Mouse (Mus musculus): Measurements from ENCODE around the gene Cdk5.

Gene Cdk5

DNA sequence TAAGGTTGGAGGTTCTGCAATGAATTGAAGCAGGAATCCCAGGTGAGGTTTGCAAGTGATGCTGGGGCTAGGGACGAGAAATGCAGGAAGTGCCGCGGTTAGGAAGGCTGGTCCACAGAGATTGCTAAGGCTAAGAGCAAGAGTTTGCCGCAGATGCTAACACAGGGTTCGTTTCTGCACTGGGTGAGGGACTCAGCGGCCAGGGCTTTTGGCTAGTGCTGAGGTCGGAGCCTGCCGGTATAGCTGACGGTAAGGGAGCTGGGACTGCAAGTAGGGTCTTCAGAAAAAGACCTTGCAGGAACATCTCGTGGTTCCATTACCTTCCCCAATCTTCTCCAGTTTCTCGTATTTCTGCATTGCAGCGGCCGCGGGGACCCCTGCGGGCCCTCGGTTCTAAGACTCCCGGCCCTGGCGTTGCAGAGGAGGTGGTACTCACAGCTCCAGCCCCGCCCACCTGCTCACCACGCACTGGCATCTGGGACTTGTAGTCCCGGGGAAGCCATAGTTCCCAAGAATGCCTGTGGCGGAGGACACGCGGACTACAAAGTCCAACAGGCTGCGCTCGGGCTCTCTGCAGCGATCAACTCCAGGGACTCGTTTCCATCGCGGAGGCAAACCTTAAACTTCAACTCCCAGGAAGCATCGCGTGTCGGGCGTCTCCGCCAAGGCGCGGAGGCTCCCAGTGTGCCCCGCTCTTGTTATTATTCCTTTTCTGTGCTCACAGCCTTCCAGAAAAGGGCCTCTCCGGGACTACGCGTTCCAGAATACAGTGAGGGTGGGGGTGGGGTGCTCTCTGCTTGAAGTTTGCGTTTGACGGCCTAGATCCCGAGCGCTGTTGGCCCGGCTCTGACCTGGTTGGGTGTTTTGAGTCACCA, at the start of gene Cdk5, which contains the start of gene Slc4a2:
TSS of gene Cdk5 (minus strand) at position 402 of the 875 bp plus-strand sequence.
TSS of gene Slc4a2 (plus strand) at position 709 of the 875 bp plus-strand sequence.
- DNase-seq (ENCODE audit: low spot score), result peak; percentile 97

DNA sequence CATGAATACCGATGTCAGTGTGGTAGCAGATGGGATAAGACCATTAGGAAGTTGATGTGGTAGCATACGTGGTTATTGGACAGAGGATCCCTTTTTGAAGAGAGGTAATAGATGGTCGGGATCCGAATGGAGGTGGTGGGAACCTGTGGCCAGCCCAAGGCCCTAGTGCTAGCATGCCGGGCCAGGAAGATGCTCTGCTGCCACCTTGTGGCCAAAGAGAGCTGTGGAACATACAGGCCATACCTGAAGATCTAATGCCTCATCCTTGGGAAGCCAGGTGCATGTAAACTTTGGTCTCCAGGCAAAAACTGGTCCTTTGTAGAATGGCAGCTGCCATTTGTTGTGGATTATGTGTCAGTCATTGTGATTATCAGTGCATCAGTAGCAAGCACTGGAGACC, 47.3 kb upstream of the Cdk5 start:
- DNase-seq (ENCODE audit: low spot score), result peak; percentile 76

DNA sequence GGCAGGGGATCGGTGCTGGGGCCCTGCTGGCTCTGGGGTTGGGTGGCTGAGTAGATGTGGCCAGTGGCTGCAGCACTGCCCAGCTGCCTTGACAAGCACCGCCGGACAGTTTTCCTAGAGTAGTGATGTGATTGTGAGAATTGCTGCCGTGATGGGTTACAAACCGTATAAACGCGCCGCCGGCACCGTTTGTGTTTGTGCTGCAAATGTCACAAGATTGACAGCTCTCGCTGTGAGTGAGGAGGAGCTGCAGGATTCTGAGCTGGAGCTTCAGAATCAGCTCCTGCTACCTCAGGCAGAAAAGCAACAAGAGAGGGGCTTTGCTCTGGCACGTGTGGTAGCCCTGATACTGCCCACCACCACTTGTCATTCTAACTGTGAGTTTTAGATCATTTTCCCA, 43.4 kb upstream of the Cdk5 start:
- no peak for DNase-seq (ENCODE audit: low spot score)

DNA sequence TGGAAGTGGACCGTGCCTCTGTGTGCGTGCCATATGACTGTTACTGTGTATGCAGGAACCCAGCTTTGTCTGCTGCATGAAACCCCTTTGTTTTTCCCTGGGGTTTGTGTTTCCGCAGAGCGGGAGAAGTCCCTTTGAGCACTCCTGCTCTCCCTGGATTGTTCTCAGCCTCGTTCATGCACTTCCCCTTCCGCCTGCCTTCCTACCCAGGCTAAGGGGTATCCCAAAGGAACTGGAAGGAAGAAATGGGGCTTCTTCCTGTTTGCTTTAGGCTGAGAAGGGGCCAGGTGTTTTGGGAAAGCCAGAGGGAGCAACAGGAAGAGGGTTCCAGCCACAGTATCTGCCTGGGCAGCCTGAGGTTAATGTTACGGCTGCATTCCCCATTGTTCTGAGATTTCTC, 32.3 kb upstream of the Cdk5 start:
- DNase-seq (ENCODE audit: low spot score), result no peak

DNA sequence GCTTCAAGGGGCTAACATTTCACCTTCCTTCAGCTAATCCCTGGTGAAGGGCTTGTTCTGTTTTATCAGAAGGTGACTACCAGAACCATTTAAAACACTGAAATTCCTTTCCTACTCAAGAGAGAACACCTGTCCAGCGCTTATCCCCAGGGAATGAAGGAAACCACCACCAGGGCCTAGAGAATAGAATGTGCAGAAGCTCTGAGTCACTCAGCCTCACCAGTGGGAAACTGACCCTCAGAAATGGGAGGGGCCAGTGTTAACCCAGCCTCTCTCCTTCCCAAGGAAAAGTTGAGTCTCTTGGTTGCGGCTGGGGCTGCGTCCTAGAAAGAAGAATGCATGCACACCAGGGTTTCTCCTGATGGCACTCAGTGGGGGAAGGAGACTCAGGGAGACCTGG, 31.7 kb upstream of the Cdk5 start:
- no peak for DNase-seq (ENCODE audit: low spot score)

DNA sequence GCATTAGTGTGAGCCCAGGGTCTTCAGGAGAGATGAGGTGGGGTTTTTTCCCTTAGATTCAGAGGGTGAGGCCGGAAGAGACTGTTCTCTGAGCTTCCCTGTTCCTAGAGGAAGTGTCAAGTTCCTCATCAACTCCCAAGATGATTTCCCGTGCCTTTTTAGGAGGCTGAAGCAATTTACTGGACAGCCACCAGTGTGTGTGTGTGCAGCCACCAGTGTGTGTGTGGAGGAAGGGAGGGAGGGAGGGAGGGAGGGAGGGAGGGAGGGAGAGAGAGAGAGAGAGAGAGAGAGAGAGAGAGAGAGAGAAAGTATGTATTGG, 30.6 kb upstream of the Cdk5 start:
- no peak for DNase-seq (ENCODE audit: low spot score)

DNA sequence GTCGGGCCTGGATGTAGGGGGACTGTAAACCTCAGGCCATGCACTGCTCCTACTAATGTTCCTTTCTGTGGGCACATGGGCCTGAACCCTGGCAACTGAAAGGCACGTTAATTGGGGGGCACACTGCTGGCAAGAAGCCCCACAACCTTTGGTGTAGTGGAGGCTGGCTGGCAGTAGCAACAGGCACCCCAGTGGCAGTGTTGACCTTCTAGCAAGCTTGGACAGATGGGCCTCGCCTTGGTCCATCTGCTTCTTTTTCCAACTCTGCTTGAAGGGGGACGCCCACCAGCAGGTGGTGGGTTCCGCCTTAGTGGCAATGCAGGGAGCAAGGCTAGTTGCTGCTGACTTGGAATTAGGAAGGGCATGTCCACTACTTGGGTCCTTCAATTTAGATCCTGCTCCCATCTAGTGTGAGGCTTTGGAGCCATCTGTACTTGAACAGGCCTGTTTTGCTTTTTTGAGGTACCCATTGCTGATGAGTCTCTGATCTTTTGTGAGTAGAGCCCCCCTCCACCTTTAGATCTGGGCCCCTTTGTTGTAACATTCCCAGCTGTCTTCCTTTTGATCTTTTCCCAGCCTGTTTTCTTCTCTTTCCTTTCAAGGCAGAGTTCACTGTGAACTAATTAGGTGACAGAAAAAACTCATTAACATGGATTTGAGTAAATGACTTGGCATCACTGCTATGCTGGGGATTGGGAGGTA, 30.1 kb upstream of the Cdk5 start:
- DNase-seq (ENCODE audit: low spot score), result no peak

DNA sequence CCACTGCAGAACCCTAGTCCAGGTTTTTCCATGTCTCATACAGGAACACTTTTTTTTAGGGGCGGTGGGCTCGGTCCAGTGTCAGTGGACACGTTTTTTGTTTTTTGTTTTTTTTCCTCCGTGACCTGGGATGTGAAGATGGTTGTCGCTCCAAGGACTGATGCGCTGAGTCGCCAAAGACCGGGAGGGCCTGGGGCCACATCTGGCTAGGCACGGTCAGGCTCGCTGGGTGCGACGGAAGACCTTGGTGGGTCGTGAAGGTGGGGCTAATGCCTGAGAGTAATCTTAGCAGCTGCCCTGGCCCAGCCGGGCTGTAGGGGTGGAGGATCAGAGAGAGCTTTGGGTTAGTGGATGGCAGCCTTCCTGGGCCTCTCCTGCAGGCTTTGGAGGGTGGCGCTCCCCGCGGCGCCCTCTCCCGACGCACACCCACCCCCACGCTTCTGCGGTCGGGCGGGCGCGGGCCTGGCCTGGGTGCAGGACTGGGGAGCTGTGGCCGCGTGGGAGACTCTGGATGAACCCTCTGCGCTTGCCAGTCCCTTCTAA, 29.4 kb upstream of the Cdk5 start:
- peak; percentile 37 for DNase-seq (ENCODE audit: low spot score)

DNA sequence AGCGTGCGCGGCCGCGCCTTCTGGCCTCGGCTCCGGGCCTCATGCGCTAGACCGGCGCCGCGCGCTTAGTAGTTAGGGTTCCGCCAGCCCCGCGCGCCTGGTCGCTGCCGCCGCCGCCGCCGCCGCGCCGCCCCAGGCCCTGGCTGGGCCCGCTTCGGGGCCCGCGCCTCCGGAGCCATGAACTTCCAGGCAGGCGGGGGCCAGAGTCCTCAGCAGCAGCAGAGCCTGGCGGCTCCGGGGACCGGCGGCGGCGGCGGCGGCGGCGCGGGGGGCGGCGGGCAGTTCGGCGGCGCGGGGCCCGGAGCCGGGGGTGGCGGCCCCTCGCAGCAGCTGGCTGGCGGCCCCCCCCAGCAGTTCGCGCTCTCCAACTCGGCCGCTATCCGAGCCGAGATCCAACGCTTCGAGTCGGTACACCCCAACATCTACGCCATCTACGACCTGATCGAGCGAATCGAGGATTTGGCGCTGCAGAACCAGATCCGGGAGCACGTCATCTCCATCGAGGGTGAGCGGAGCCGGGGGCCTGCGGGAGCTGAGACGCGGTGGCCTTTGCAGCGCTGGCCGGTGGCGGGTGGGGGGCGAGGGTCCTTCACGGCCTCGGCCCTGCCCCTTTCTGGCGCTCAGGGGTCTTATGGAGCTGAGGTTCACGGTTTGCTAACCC, 28.8 kb upstream of the Cdk5 start, which contains the start of gene Agap3:
TSS of gene Agap3 (plus strand) at position 148 of the 661 bp plus-strand sequence.
- peak; percentile 32 for DNase-seq (ENCODE audit: low spot score)

DNA sequence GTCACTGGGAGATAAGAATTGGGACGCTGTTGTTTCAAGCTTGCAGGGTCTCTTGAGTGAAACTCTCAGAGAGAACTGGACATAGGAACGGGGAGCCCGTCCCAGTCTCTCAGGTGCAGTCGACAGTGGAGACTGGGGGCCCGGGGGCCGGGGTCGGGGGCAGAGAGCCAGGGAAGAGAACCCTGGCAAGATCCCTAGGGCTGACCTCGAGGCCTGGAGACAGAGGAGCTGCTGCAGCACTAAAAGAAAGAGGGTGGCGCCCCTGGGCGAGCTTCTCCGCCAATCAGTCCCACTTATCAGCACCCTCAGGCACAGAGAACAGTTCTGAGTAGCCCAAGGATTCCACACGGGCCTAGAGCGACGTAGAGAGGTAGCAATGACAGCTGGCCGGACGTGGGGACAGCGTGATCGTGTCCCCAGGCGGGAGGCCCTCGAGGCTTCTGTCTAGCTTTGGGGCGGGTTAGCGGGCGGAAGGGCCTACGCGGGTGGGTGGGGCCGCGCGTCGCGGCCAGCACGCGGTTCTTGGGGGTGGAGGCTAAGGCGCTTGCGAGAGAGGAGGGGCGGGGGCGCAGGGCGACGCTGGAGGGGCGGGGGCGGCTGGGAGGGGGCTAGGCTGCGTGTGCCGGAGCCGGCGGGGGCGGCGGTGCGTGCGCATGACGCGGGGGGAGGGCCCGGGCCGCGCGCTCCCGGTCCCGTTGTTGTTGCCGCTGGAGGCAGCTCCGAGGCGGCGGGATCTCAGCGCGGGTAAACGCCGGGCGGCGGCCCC, 28.1 kb upstream of the Cdk5 start:
- DNase-seq (ENCODE audit: low spot score), result peak; percentile 75

DNA sequence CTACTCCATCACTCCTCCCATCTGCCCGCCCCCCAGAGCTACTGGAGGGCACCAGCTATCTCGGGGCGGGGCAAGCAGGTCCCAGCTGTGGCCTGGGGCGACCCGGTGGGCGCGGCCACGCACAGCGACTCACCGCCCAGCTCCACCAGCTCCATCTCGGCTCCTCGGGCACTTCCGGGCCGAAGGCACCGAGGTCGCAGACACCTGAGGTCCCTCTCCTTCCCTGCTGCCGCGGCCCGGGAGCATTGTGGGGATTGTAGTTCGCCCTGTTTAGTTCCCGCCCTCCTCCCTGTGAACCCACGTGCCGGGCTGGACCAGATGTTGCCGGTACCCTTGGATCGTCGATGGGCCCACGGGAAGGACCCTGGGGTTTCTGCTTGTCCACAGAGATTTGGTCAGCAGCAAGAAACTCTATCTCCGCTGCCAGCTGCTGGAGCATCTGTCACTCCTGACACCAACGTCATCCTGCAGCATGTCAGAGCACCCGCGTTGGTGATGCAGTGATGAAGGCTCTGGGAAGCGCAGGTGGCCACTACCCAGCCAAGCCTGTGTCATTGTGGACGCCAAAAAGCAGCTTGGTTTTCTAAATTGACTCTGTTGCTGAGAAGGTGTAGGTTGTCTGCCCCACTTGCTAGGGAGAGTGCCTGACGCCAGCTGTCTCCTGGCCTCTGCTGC, 24.4 kb upstream of the Cdk5 start, which contains the start of gene Tmub1:
TSS of gene Tmub1 (minus strand) at position 231 of the 675 bp plus-strand sequence.
- peak; percentile 73 for DNase-seq (ENCODE audit: low spot score)

DNA sequence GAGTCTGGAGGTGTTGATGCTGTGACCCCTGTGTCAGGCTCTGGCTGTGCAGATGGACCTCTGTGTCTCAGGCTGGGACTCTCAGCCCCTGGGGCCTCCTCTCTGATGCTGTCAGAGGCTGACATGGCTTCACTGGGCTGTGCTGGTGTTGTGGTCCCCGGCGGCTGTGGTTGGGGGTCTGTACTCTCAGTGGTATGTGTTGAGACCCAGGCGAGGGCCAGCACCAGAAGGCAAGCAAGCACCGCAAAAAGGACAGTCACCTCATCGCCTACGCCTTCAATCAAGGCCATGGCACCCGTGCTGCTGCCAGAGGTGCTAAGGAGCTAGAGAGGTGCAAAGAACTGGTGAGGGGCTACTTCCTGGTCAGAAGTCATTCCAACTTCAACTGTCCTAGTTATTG, 23.3 kb upstream of the Cdk5 start:
- DNase-seq (ENCODE audit: low spot score), result no peak

DNA sequence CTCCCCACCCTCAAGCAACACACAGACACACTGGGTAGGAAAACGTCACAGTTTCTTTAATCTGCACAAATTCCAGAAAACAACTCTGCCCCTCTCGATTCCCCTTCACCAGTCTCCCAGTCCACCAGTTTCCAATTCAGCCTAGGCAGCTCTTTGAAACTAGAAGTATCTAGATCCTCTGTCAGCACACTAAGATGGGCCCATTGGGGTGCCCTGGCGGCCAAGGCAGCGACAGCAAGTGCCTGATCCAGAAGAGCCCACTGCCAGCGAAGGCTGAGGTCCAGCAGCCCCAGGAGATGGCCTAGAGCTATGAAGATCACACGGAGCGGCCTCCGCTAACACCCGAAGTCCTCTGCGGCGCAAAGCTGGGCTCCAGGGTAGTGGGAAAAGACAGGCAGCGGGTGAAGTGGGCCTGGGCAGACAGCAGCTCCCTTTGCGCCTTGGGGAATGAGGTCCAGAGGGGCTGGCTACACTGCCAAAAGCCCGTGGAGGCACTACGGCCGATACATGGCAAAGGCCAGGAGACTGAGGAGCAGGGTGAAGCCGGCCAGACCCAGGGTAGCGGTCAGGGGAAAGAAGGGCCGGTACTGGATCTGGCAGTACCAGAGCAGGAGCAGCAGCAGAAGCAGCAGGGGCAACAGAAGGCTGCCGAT, 22.2 kb upstream of the Cdk5 start:
- DNase-seq (ENCODE audit: low spot score), result no peak

DNA sequence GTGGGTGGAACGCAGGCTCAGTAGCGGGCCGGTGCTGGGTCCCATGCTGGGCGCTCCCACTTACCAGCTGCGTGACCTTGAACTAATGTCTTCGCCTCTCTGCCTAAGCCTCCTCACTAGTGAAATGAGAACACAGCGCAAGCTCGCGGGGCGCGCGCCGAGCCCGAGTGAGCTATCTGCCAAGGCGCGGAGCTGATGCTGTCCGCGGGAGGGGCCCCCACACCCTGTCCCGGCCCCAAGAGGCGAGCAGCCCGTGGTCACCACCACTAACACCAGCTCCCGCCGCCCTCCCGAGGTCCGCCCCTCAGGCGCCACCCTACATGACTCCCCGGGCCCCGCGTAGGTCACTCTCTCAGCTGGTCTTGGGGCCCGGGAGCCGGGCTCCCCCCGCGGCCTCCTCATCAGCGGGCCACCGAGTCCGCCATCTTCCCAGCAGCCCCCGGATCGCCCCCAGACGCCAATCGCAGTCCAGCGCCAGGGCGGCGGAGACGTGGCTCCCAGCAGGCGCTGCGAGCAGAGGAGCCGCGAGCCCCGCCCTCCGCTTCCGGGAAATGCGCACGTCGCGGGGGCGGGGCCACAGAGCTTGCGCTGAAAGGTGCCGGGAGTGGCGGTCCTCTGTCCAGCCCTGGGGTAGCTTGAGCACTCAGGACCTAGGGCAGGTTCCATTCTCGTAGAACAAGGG, 21.6 kb upstream of the Cdk5 start, which contains the start of gene Fastk:
TSS of gene Fastk (minus strand) at position 542 of the 682 bp plus-strand sequence.
- DNase-seq (ENCODE audit: low spot score), result peak; percentile 90

DNA sequence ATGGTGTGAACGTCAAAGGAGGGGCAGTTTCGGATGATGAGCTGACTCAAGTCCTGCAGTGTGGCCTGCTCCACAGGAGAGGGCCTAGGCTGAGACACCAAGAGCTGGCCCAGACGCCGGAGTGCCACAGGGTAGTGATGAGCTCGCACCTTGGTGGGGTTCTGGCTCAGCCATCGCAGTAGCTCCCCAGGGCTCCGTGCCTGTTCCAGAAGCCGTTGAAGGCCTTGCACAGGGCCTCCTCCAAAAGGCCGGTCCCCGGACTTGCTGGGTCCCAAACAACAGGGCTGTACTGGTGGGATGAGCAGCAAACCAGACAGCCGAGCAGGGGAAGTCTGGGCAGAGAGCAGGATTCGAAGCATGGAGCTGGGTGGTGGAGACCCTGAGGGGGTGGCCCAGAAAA, 20.6 kb upstream of the Cdk5 start:
- no peak for DNase-seq (ENCODE audit: low spot score)

DNA sequence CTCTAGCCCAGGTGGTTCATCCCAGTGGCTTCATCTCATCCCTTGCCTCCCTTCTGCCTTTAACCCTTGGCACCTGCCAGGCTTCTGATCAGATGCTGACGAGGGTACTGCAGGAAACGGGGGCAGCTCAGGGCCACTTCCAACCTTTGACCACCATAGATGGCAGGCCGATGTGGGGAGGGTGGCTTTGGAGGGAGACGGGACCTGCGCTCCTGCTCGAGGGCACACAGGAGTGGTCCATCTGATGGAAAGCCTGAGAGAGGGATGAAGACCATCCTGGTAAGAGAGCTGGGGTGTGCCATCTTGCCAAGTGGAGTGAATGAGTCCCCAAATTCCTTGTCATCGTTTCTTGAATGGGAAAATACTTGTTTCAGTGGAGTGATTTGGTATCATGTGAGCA, 19.9 kb upstream of the Cdk5 start:
- no peak for DNase-seq (ENCODE audit: low spot score)

DNA sequence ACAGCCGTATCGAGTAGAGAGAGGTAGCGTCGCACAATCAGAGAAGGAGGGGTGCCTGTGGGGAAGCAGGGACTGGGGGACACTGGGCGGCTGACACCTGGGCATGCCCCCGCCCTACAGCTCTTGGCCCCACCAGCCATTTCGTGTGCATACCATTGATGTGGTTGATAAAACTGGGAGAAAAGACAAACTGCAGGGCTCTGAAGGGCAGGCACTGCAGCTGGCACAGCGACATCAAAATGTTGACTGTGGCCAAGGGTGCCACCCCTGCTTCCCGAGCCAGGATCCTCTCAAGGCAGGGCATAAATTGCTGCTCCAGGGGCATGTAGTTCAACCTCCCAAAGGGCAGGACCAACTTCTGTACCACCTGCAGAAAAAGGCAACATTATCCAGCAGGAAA, 18.7 kb upstream of the Cdk5 start:
- no peak for DNase-seq (ENCODE audit: low spot score)

DNA sequence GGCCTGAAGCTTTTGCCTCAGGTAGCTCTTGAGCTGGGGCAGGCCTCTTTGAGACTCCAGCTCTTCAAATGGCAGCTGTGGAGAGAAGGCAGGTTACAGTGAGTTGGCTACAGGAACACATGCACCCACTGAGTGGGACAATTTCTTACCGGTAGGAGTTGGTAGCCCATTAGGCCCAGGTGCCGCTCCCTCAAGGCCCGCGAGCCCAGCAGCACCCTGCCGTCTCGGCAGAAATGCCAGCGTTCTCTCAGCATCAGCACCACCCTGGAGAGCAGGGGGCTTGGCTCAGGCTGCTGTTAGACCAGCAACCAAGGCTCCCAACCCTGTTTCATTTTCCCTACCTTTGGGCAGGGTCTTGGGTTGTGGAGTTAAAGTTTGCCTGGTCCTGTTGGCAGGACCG, 17.9 kb upstream of the Cdk5 start:
- DNase-seq (ENCODE audit: low spot score), result no peak

DNA sequence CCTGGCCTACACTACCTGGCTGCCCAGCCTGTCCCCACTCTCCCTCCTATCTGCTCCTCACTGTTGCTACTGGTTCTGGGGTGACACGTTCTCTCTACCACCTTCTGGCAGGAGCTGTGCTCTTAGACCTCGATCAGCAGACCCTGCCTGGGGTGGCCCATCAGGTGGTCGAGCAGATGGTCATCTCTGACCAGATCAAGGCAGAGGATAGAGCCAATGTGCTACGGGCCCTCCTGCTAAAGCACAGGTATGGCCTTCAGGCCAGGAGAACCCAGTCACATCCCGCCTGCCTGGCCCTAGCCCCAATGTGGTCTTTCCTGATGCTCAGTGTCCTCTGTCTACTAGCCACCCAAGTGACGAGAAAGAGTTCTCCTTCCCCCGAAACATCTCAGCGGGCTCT, 10.7 kb upstream of the Cdk5 start:
- no peak for DNase-seq (ENCODE audit: low spot score)

DNA sequence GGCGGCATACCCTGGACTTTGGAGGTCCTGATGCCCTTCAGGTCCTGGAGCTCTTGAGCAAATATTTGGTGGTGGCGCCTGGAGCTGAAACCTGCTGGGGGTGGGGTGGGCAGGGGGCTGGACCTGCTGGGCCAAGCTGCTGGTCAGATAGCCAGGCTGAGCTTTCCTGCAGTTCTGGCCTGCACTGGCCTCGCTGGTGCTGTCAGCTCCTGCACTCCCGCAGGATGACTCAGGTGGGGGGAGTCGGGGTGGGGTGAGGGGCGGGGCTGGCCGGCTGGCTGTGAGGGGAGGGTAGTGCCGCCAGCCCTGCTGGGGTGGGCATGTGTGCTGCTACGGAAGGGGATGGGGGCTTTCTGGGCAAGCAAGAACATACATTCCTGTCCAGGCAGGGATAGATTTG, 5.3 kb upstream of the Cdk5 start:
- DNase-seq (ENCODE audit: low spot score), result no peak
